ENCODE assay signal across 9 mouse cellular contexts in the genomic region with DNA sequence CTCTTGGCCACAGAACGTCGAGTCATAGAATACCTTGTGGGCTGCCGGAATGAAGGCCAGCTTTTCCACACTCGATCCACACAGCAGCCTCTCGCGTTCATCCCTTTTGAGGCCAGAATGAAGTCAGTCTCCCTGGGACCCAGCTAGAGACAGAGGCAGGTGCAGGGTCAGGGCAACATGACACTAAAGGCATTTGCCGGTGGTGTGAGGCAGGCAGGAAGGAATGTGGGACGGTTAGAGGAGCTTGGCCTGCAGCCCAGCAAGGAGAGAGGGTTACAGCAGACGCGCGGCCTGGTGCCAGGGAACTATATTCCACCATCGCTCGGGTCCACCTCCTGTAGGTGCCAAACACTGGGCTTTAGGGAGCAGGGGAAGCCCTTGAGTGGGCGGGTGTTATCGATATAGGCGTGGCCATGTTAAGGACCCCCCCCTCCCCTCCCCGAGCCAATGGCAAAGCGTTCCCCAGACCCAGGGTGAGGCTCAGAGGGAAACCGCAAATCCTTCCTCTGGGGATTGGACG. TPM values are rescaled to one million over a fixed set of nuclear protein-coding genes. Genes with fewer than 3 reads are reported as not detected.
DNase-seq lines count a peak whose midpoint lies in the region; ATAC-seq and TF ChIP-seq lines count a peak whose summit lies in the region.
"Had no signal": no experiment of that assay in that cellular context is flagged by ENCODE, and none has a peak within 500 bp of the region (broad histone marks: within the 10 kb centered on the region; RNA-seq: fewer than 3 reads in every experiment).

No protein-coding gene starts in this region.

- whole genome bisulfite sequencing in forebrain, embryonic 10.5 days, result 19% methylated on average over 20 of the region's 20 CpGs
- 18% methylated on average over 20 of the region's 20 CpGs for WGBS in forebrain, embryonic 11.5 days
- WGBS in cerebellum, adult 2 months, result 15% methylated on average over 20 of the region's 20 CpGs
- WGBS in kidney, adult 2 months, result 11% methylated on average over 20 of the region's 20 CpGs

- no peak for TF ChIP-seq POLR2A in cerebellum, adult 2 months (IDR thresholded peaks at IDR 0.05; ENCODE audit: borderline replicate concordance, insufficient read depth, low read length)
- no peak for TF ChIP-seq POLR2A in kidney, adult 2 months (IDR thresholded peaks at IDR 0.05; ENCODE audit: low read depth, low read length)

- H3K36me3 ChIP-seq in forebrain, embryonic 10.5 days (replicated peaks), result no peaks in the 10 kb centered on the region
- H3K36me3 ChIP-seq in forebrain, embryonic 11.5 days (ENCODE audit: control insufficient read depth, insufficient read depth, low read length), result no peaks in the 10 kb centered on the region
- no peaks in the 10 kb centered on the region for H3K36me3 ChIP-seq in kidney, adult 2 months (ENCODE audit: control insufficient read depth, insufficient read depth, low read length)

- H3K4me1 ChIP-seq in forebrain, embryonic 10.5 days, result peaks cover 22% of the 10 kb centered on the region
- peaks cover under 1% of the 10 kb centered on the region; the same call in 1 of the 2 replicates for H3K4me1 ChIP-seq in forebrain, embryonic 11.5 days (replicated peaks; ENCODE audit: control insufficient read depth, insufficient read depth, low read length)
- H3K4me1 ChIP-seq in cerebellum, adult 2 months (ENCODE audit: control insufficient read depth, insufficient read depth, low read length), result peaks cover 10% of the 10 kb centered on the region
- peaks cover 4% of the 10 kb centered on the region; the same call in 1 of the 2 replicates for H3K4me1 ChIP-seq in kidney, adult 2 months (ENCODE audit: control insufficient read depth, insufficient read depth, low read length)

- ATAC-seq in forebrain, embryonic 11.5 days (replicated peaks; ENCODE audit: low FRiP score), result no peak

- no peak for DNase-seq in forebrain, embryonic 10.5 days (ENCODE audit: extremely low spot score, low spot score)
- no peak for DNase-seq in forebrain, embryonic 11.5 days (ENCODE audit: low spot score)
- DNase-seq in cerebellum, adult 2 months, result peak; percentile 78 to 81
- DNase-seq in gastrocnemius, postnatal 25 days, result peak; percentile 77
- DNase-seq in kidney, adult 2 months, result peak; percentile 84
- peak; percentile 87 for DNase-seq in lung, postnatal 36 days
- DNase-seq in urinary bladder, postnatal 36 days (ENCODE audit: low spot score in 2 of 2), result peak; percentile 14 to 54
- DNase-seq in thymus, adult 18-20 months, result no peak

- peaks cover 15% of the 10 kb centered on the region for H3K27me3 ChIP-seq in forebrain, embryonic 10.5 days (ENCODE audit: poor library complexity, severe bottlenecking)
- no peaks in the 10 kb centered on the region for H3K27me3 ChIP-seq in forebrain, embryonic 11.5 days (ENCODE audit: control insufficient read depth, insufficient read depth, low read length)
- no peaks in the 10 kb centered on the region for H3K27me3 ChIP-seq in cerebellum, adult 2 months (ENCODE audit: control insufficient read depth, insufficient read depth, low read length)
- no peaks in the 10 kb centered on the region for H3K27me3 ChIP-seq in kidney, adult 2 months (replicated peaks; ENCODE audit: control insufficient read depth, insufficient read depth, low read length)

- no peak overlapping the region for H3K9ac ChIP-seq in forebrain, embryonic 11.5 days (ENCODE audit: low read length)

- H3K4me3 ChIP-seq in forebrain, embryonic 10.5 days, result peak overlapping the region; percentile 16
- H3K4me3 ChIP-seq in forebrain, embryonic 11.5 days (ENCODE audit: low read depth, low read length), result no peak overlapping the region
- no peak overlapping the region for H3K4me3 ChIP-seq in cerebellum, adult 2 months (replicated peaks; ENCODE audit: insufficient read depth, low read depth, low read length)
- no peak overlapping the region for H3K4me3 ChIP-seq in kidney, adult 2 months (ENCODE audit: insufficient read depth, low read depth, low read length)

- H3K9me3 ChIP-seq in forebrain, embryonic 10.5 days, result no peaks in the 10 kb centered on the region
- H3K9me3 ChIP-seq in forebrain, embryonic 11.5 days (ENCODE audit: control insufficient read depth, low read length), result no peaks in the 10 kb centered on the region

- no peak overlapping the region for H3K27ac ChIP-seq in forebrain, embryonic 10.5 days
- no peak overlapping the region for H3K27ac ChIP-seq in forebrain, embryonic 11.5 days (ENCODE audit: low read depth, low read length)
- no peak overlapping the region for H3K27ac ChIP-seq in cerebellum, adult 2 months (ENCODE audit: insufficient read depth, low read length)
- no peak overlapping the region for H3K27ac ChIP-seq in kidney, adult 2 months (ENCODE audit: insufficient read depth, low read depth, low read length)

- TF ChIP-seq CTCF in cerebellum, adult 2 months (IDR thresholded peaks at IDR 0.05; ENCODE audit: borderline replicate concordance, insufficient read depth, low read depth, low read length), result no peak
- no peak for TF ChIP-seq CTCF in kidney, adult 2 months (conservative IDR thresholded peaks at IDR 0.05; ENCODE audit: insufficient read depth, insufficient read length, low read depth, low read length)

- H3K4me2 ChIP-seq in forebrain, embryonic 11.5 days (ENCODE audit: low read depth, low read length, severe bottlenecking), result no peak overlapping the region

RNA-seq across cellular contexts. Expression of gene Izumo2, which starts 11.3 kb away (rescaled TPM):
- polyA plus RNA-seq in forebrain, embryonic 10.5 days (2016; fragmentation: Nextera tagmentation; extraction: Ambion mirVana), result not detected in 2 replicates
- polyA plus RNA-seq in forebrain, embryonic 11.5 days (2014; fragmentation: Nextera tagmentation; extraction: Ambion mirVana), result not detected in 2 replicates
- not detected in 2 replicates for polyA plus RNA-seq in cerebellum, adult 2 months (2012; rRNA removed)
- total RNA-seq in gastrocnemius, postnatal 25 days (2021), result not detected
- polyA plus RNA-seq in kidney, adult 2 months (2012; rRNA removed), result not detected in 2 replicates
- polyA plus RNA-seq: large intestine, adult 2 months had no signal

RNA-seq across cellular contexts. Expression of gene Myh14, which starts 26.6 kb away (rescaled TPM):
- polyA plus RNA-seq in forebrain, embryonic 10.5 days (2016; fragmentation: Nextera tagmentation; extraction: Ambion mirVana), result 1.5 and 1.8 TPM in 2 replicates
- polyA plus RNA-seq in forebrain, embryonic 11.5 days (2014; fragmentation: Nextera tagmentation; extraction: Ambion mirVana), result 1.7 and 2.6 TPM in 2 replicates
- 54.9 and 56.2 TPM in 2 replicates for polyA plus RNA-seq in cerebellum, adult 2 months (2012; rRNA removed)
- 10 to 100 TPM; 23.0 to 24.7 TPM for total RNA-seq in gastrocnemius, postnatal 25 days (2021)
- polyA plus RNA-seq in kidney, adult 2 months (2012; rRNA removed), result 8.5 and 12.4 TPM in 2 replicates

RNA-seq across cellular contexts. Expression of gene Vrk3, which starts 51.0 kb away (rescaled TPM):
- polyA plus RNA-seq in forebrain, embryonic 10.5 days (2016; fragmentation: Nextera tagmentation; extraction: Ambion mirVana), result 42.1 and 43.4 TPM in 2 replicates
- 41.7 and 42.2 TPM in 2 replicates for polyA plus RNA-seq in forebrain, embryonic 11.5 days (2014; fragmentation: Nextera tagmentation; extraction: Ambion mirVana)
- polyA plus RNA-seq in cerebellum, adult 2 months (2012; rRNA removed), result 37.4 and 39.1 TPM in 2 replicates
- 10 to 100 TPM; 16.7 to 21.1 TPM for total RNA-seq in gastrocnemius, postnatal 25 days (2021)
- 78.9 and 93.7 TPM in 2 replicates for polyA plus RNA-seq in kidney, adult 2 months (2012; rRNA removed)

RNA-seq across cellular contexts. Expression of gene Zfp473, which starts 53.6 kb away (rescaled TPM):
- polyA plus RNA-seq in forebrain, embryonic 10.5 days (2016; fragmentation: Nextera tagmentation; extraction: Ambion mirVana), result 3.5 and 4.3 TPM in 2 replicates
- polyA plus RNA-seq in forebrain, embryonic 11.5 days (2014; fragmentation: Nextera tagmentation; extraction: Ambion mirVana), result 3.9 and 4.4 TPM in 2 replicates
- polyA plus RNA-seq in cerebellum, adult 2 months (2012; rRNA removed), result 0.71 and 0.79 TPM in 2 replicates
- under 1 TPM in 1 of 2 experiments, not detected in 1; 0.08 TPM for total RNA-seq in gastrocnemius, postnatal 25 days (2021)
- 0.04 and 0.09 TPM in 2 replicates for polyA plus RNA-seq in kidney, adult 2 months (2012; rRNA removed)

Comparison
In these comparisons a context has a peak if more than half of its experiments do, and no peak if none do; other contexts are left out.
1. DNase-seq: peak in cerebellum, adult 2 months (2 of 2), gastrocnemius, postnatal 25 days (single experiment), kidney, adult 2 months (single experiment), lung, postnatal 36 days (single experiment) and urinary bladder, postnatal 36 days (2 of 2); none in forebrain, embryonic 10.5 days (single experiment), forebrain, embryonic 11.5 days (single experiment) and thymus, adult 18-20 months (0 of 2).